Mouse (Mus musculus) midbrain, embryonic 14.5 days (tissue): ENCODE data around the gene Rexo1. TPM values are rescaled to one million over a fixed set of nuclear protein-coding genes. Genes with fewer than 3 reads are reported as not detected.

Experiments used
- ATAC-seq: fragments of 200-750 bp; cut with Nextera tagmentation; 2 replicates; pipeline ENCODE4 v1.8.0; 2017; ENCODE audit warnings: moderate number of reproducible peaks, moderate library complexity; ENCODE audit not compliant: low FRiP score, low TSS enrichment
- DNase-seq: peaks from one replicate; pipeline ENCODE4 v3.0.0-alpha.2; 2015
- H3K27ac ChIP-seq: fragments of 300-500 bp; sonication (generic); replicated peaks from 2 replicates; pipeline ENCODE4 v1.5.1; 2014; ENCODE audit warnings: mild to moderate bottlenecking, low read depth, low read length, moderate library complexity
- H3K27me3 ChIP-seq: fragments of 300-500 bp; sonication (generic); 2 replicates; pipeline ENCODE4 v1.6.1; 2014; ENCODE audit warnings: low read length, control low read depth, mixed read lengths; ENCODE audit not compliant: control insufficient read depth, insufficient read depth
- H3K36me3 ChIP-seq: fragments of 300-500 bp; sonication (generic); 2 replicates; pipeline ENCODE4 v1.6.1; 2014; ENCODE audit warnings: low read length, control low read depth; ENCODE audit not compliant: control insufficient read depth, insufficient read depth
- H3K4me1 ChIP-seq: fragments of 300-500 bp; sonication (generic); 2 replicates; pipeline ENCODE4 v1.6.1; 2014; ENCODE audit warnings: mild to moderate bottlenecking, antibody characterized with exemption, low read length, control low read depth; ENCODE audit not compliant: control insufficient read depth, insufficient read depth
- H3K4me2 ChIP-seq: fragments of 300-500 bp; sonication (generic); 2 replicates; pipeline ENCODE4 v1.6.1; 2014; ENCODE audit warnings: mild to moderate bottlenecking, low read length, moderate library complexity
- H3K4me3 ChIP-seq: fragments of 300-500 bp; sonication (generic); replicated peaks from 2 replicates; pipeline ENCODE4 v1.5.1; 2014; ENCODE audit warnings: low read depth, low read length
- H3K9ac ChIP-seq: fragments of 300-500 bp; sonication (generic); replicated peaks from 2 replicates; pipeline ENCODE4 v1.6.1; 2014; ENCODE audit warnings: mild to moderate bottlenecking, low read length, moderate library complexity
- H3K9me3 ChIP-seq: fragments of 300-500 bp; sonication (generic); 2 replicates; pipeline ENCODE4 v1.6.1; 2016; ENCODE audit warnings: low read length, control low read depth, mixed read lengths; ENCODE audit not compliant: control insufficient read depth
- WGBS: fragments of 180-500 bp; shearing (Covaris S2); extraction: QIAGEN DNeasy Blood & Tissue Kit; methylation state at CpG from one replicate; pipeline ENCODE4 v1.1.7; 2014; 5-methylcytosine and 5-hydroxymethylcytosine counted together
- polyA plus RNA-seq: library from polyadenylated mRNA; unstranded; fragments of >200 nt; fragmentation: Nextera tagmentation; extraction: Ambion mirVana; gene quantifications from 2 replicates; pipeline ENCODE4 v1.2.1, GENCODE M21; 2014

Rexo1 gene
- polyA plus RNA-seq, 1 experiment from 2014 or later = 34.2 TPM

GRCm38 (mm10) chr10:80586407-80587304, 25.3 kb upstream of the Rexo1 start:
- Histone ChIP-seq H3K4me3 (no peak overlapping the region), H3K4me2 (no peak overlapping the region), H3K27ac (0 out of 2 replicates have a peak overlapping the region, but pooled peaks have one; percentile 17), H3K9ac (no peak overlapping the region), H3K4me1 (peaks cover 18% of the 10 kb centered on the region), H3K36me3 (peaks cover 26% of the 10 kb centered on the region), H3K9me3 (no peaks in the 10 kb centered on the region), H3K27me3 (no peaks in the 10 kb centered on the region)
- DNase-seq (no peak), ATAC-seq (no peak)
- WGBS = 96% methylated on average over 50 of the region's 51 CpGs

GRCm38 (mm10) chr10:80585581-80585980, 24.2 kb upstream of the Rexo1 start:
- no peak overlapping the region for H3K27ac ChIP-seq
- no peak for ATAC-seq
- no peak overlapping the region for H3K9ac ChIP-seq
- no peak overlapping the region for H3K4me2 ChIP-seq
- DNase-seq = no peak
- no peaks in the 10 kb centered on the region for H3K27me3 ChIP-seq
- peaks cover 18% of the 10 kb centered on the region for H3K4me1 ChIP-seq
- WGBS = 92% methylated on average over 8 of the region's 8 CpGs
- no peak overlapping the region for H3K4me3 ChIP-seq
- peaks cover 29% of the 10 kb centered on the region for H3K36me3 ChIP-seq
- H3K9me3 ChIP-seq = no peaks in the 10 kb centered on the region

GRCm38 (mm10) chr10:80584642-80585552, 23.5 kb upstream of the Rexo1 start:
- Histone ChIP-seq H3K9me3 (no peaks in the 10 kb centered on the region), H3K27me3 (no peaks in the 10 kb centered on the region), H3K4me3 (no peak overlapping the region), H3K4me1 (peaks cover 18% of the 10 kb centered on the region), H3K9ac (no peak overlapping the region), H3K4me2 (no peak overlapping the region), H3K36me3 (peaks cover 29% of the 10 kb centered on the region), H3K27ac (no peak overlapping the region)
- DNase-seq (no peak), ATAC-seq (no peak)
- 75% methylated on average over 12 of the region's 12 CpGs for WGBS

- no peak overlapping the region for H3K9ac ChIP-seq
- no peak for ATAC-seq
Observed at GRCm38 (mm10) chr10:80584045-80584488, 22.7 kb upstream of the Rexo1 start.

GRCm38 (mm10) chr10:80583047-80583446, 21.7 kb upstream of the Rexo1 start:
- peaks cover 8% of the 10 kb centered on the region; the same call in 1 of the 2 replicates for H3K4me1 ChIP-seq
- DNase-seq = no peak
- H3K9me3 ChIP-seq = no peaks in the 10 kb centered on the region
- 89% methylated on average over 5 of the region's 5 CpGs for whole genome bisulfite sequencing
- H3K9ac ChIP-seq = no peak overlapping the region
- ATAC-seq = no peak
- no peak overlapping the region for H3K27ac ChIP-seq
- no peaks in the 10 kb centered on the region for H3K27me3 ChIP-seq
- peaks cover 29% of the 10 kb centered on the region for H3K36me3 ChIP-seq
- H3K4me3 ChIP-seq = no peak overlapping the region
- no peak overlapping the region for H3K4me2 ChIP-seq

More at GRCm38 (mm10) chr10:80584045-80584488, 22.7 kb upstream of the Rexo1 start:
- 62% methylated on average over 12 of the region's 12 CpGs for WGBS
- Histone ChIP-seq H3K27me3 (no peaks in the 10 kb centered on the region), H3K4me3 (no peak overlapping the region), H3K9me3 (no peaks in the 10 kb centered on the region), H3K4me1 (peaks cover 13% of the 10 kb centered on the region), H3K36me3 (peaks cover 29% of the 10 kb centered on the region), H3K27ac (no peak overlapping the region), H3K4me2 (no peak overlapping the region)
- no peak for DNase-seq

GRCm38 (mm10) chr10:80578911-80579310, 17.6 kb upstream of the Rexo1 start:
- DNase-seq (peak; percentile 71), ATAC-seq (no peak)
- Histone ChIP-seq H3K27ac (no peak overlapping the region), H3K4me2 (no peak overlapping the region), H3K4me1 (peaks cover 30% of the 10 kb centered on the region), H3K9me3 (no peaks in the 10 kb centered on the region), H3K36me3 (peaks cover 10% of the 10 kb centered on the region), H3K4me3 (no peak overlapping the region), H3K27me3 (no peaks in the 10 kb centered on the region), H3K9ac (no peak overlapping the region)
- WGBS = 6% methylated on average over 8 of the region's 8 CpGs

GRCm38 (mm10) chr10:80578131-80578750, 16.9 kb upstream of the Rexo1 start:
- H3K9me3 ChIP-seq = no peaks in the 10 kb centered on the region
- peak overlapping the region; percentile 71; the same call in 1 of the 2 replicates for H3K9ac ChIP-seq
- no peaks in the 10 kb centered on the region for H3K27me3 ChIP-seq
- H3K4me3 ChIP-seq = peak overlapping the region; percentile 80
- peaks cover 30% of the 10 kb centered on the region for H3K4me1 ChIP-seq
- DNase-seq = peak; percentile 79
- H3K27ac ChIP-seq = peak overlapping the region; percentile 81
- H3K36me3 ChIP-seq = peaks cover 4% of the 10 kb centered on the region
- under 1% methylated on average over 29 of the region's 29 CpGs for WGBS
- H3K4me2 ChIP-seq = peak overlapping the region; percentile 91
- ATAC-seq = peak; percentile 4; the same call in 1 of the 2 replicates
